Mouse (Mus musculus) kidney, adult 2 months (tissue): ENCODE measurements around the gene Tysnd1.

Experiments used
- CTCF ChIP-seq: fragments of 200-500 bp; conservative IDR thresholded peaks from 2 replicates; pipeline ENCODE4 v1.5.1; 2011; ENCODE audit warnings: low read depth, mild to moderate bottlenecking, control low read depth, low read length, moderate library complexity, mixed read lengths; ENCODE audit not compliant: insufficient read depth, insufficient read length
- POLR2A ChIP-seq: fragments of 200-500 bp; IDR thresholded peaks from one replicate; pipeline ENCODE4 v1.6.1; 2011; ENCODE audit warnings: low read depth, low read length, control low read depth

- TF ChIP-seq CTCF, result no peak
- no peak for TF ChIP-seq POLR2A
These were observed 1.2 kb downstream of the Tysnd1 start for GRCm38 (mm10) chr10:61696560-61696823.
